In the genomic region with DNA sequence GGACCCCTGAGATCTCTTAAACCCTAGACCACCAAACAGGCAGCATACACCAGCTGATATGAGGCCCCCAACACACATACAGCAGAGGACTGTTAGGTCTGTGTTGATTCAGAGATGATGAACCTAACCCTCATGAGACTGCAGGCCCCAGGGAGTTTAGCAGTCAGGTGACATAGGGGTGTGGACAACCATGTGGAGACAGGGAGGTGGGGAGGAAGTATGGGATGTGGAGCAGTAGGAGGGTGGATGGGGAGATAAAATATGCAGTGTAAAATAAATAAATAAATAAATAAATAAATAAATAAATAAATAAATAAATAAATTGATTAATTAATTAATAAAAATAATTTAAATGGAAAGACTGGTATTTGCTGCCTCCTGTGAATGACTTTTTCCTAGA, we compare ENCODE assay signal across 19 mouse cellular contexts.
DNase-seq lines count a peak whose midpoint lies in the region; ATAC-seq and TF ChIP-seq lines count a peak whose summit lies in the region.
"Had no signal": no experiment of that assay in that cellular context is flagged by ENCODE, and none has a peak within 500 bp of the region (broad histone marks: within the 10 kb centered on the region; RNA-seq: fewer than 3 reads in every experiment).

No protein-coding gene starts in this region.

- H3K27me3 ChIP-seq in midbrain, embryonic 11.5 days (ENCODE audit: control insufficient read depth, insufficient read depth, low read length): no peaks in the 10 kb centered on the region
- H3K27me3 ChIP-seq in midbrain, embryonic 15.5 days (replicated peaks): no peaks in the 10 kb centered on the region
- no peaks in the 10 kb centered on the region for H3K27me3 ChIP-seq in midbrain, embryonic 14.5 days (ENCODE audit: control insufficient read depth, insufficient read depth, low read length)
- H3K27me3 ChIP-seq in midbrain, postnatal 0 days (ENCODE audit: insufficient read depth, low read length): no peaks in the 10 kb centered on the region
- H3K27me3 ChIP-seq: CH12.LX, Patski had no signal

- no peaks in the 10 kb centered on the region for H3K36me3 ChIP-seq in midbrain, embryonic 11.5 days (ENCODE audit: control insufficient read depth, insufficient read depth, low read length)
- H3K36me3 ChIP-seq in midbrain, embryonic 15.5 days (replicated peaks): no peaks in the 10 kb centered on the region
- H3K36me3 ChIP-seq in midbrain, embryonic 14.5 days (ENCODE audit: control insufficient read depth, insufficient read depth, low read length): no peaks in the 10 kb centered on the region
- no peaks in the 10 kb centered on the region for H3K36me3 ChIP-seq in midbrain, postnatal 0 days (ENCODE audit: insufficient read depth, low read length)
- H3K36me3 ChIP-seq: G1E had no signal

- 0 out of 2 replicates have a peak, but pooled peaks have one; percentile 54 for ATAC-seq in midbrain, embryonic 11.5 days (ENCODE audit: low FRiP score)
- no peak for ATAC-seq in midbrain, embryonic 15.5 days (replicated peaks)
- peak; percentile 53; the same call in 1 of the 2 replicates for ATAC-seq in midbrain, embryonic 14.5 days (ENCODE audit: low FRiP score, low TSS enrichment)
- ATAC-seq in midbrain, postnatal 0 days (ENCODE audit: low FRiP score): no peak
- ATAC-seq: activated CD4-positive, CD25-positive, alpha-beta regulatory T cell, adult 4 months; CD4-positive, CD25-positive, alpha-beta regulatory T cell, adult 4 months; Patski had no signal

- no peak overlapping the region for H3K4me2 ChIP-seq in midbrain, embryonic 11.5 days
- H3K4me2 ChIP-seq in midbrain, embryonic 15.5 days: no peak overlapping the region
- no peak overlapping the region for H3K4me2 ChIP-seq in midbrain, embryonic 14.5 days (ENCODE audit: low read length)
- H3K4me2 ChIP-seq in midbrain, postnatal 0 days (ENCODE audit: low read depth, low read length, poor library complexity, severe bottlenecking): no peak overlapping the region

- no peak for DNase-seq in midbrain, embryonic 11.5 days (ENCODE audit: low spot score, missing footprints)
- DNase-seq in midbrain, embryonic 14.5 days: no peak
- no peak for DNase-seq in midbrain, postnatal 0 days (ENCODE audit: low spot score)
- DNase-seq: adrenal gland, adult 2 months; adrenal gland, adult 8-10 months; adrenal gland, postnatal 10 days; adrenal gland, postnatal 14 days; adrenal gland, postnatal 25 days; adrenal gland, postnatal 36 days; B cell, adult 2 months; cerebellum, adult 11 months; cerebellum, adult 11-12 months; cerebellum, adult 18-20 months had no signal

- TF ChIP-seq CTCF in midbrain, postnatal 0 days (IDR thresholded peaks at IDR 0.05): no peak

- H3K4me1 ChIP-seq in midbrain, embryonic 11.5 days (ENCODE audit: control insufficient read depth, insufficient read depth, low read length): no peaks in the 10 kb centered on the region
- no peaks in the 10 kb centered on the region for H3K4me1 ChIP-seq in midbrain, embryonic 15.5 days
- H3K4me1 ChIP-seq in midbrain, embryonic 14.5 days (ENCODE audit: control insufficient read depth, insufficient read depth, low read length): no peaks in the 10 kb centered on the region
- H3K4me1 ChIP-seq in midbrain, postnatal 0 days (ENCODE audit: insufficient read depth, low read length): no peaks in the 10 kb centered on the region

- H3K9me3 ChIP-seq in midbrain, embryonic 11.5 days (ENCODE audit: control insufficient read depth, low read length): no peaks in the 10 kb centered on the region
- no peaks in the 10 kb centered on the region for H3K9me3 ChIP-seq in midbrain, embryonic 15.5 days
- H3K9me3 ChIP-seq in midbrain, embryonic 14.5 days (ENCODE audit: control insufficient read depth, low read length): no peaks in the 10 kb centered on the region
- no peaks in the 10 kb centered on the region for H3K9me3 ChIP-seq in midbrain, postnatal 0 days (ENCODE audit: low read length)
- H3K9me3 ChIP-seq: G1E had no signal

- H3K9ac ChIP-seq in midbrain, embryonic 11.5 days (ENCODE audit: low read length): no peak overlapping the region
- no peak overlapping the region for H3K9ac ChIP-seq in midbrain, embryonic 15.5 days
- no peak overlapping the region for H3K9ac ChIP-seq in midbrain, embryonic 14.5 days (replicated peaks; ENCODE audit: low read length)
- H3K9ac ChIP-seq in midbrain, postnatal 0 days (replicated peaks; ENCODE audit: low read length, poor library complexity, severe bottlenecking): no peak overlapping the region

- H3K4me3 ChIP-seq in midbrain, embryonic 11.5 days (ENCODE audit: low read depth, low read length): no peak overlapping the region
- no peak overlapping the region for H3K4me3 ChIP-seq in midbrain, embryonic 15.5 days
- H3K4me3 ChIP-seq in midbrain, embryonic 14.5 days (replicated peaks; ENCODE audit: low read depth, low read length): no peak overlapping the region
- no peak overlapping the region for H3K4me3 ChIP-seq in midbrain, postnatal 0 days (ENCODE audit: low read depth, low read length)

- no peak overlapping the region for H3K27ac ChIP-seq in midbrain, embryonic 11.5 days (ENCODE audit: low read depth, low read length)
- no peak overlapping the region for H3K27ac ChIP-seq in midbrain, embryonic 15.5 days
- no peak overlapping the region for H3K27ac ChIP-seq in midbrain, embryonic 14.5 days (replicated peaks; ENCODE audit: low read depth, low read length)
- H3K27ac ChIP-seq in midbrain, postnatal 0 days (ENCODE audit: low read depth, low read length): no peak overlapping the region

Comparison
In these comparisons a context has a peak if more than half of its experiments do, and no peak if none do; other contexts are left out.
1. ATAC-seq: peak in midbrain, embryonic 11.5 days (single experiment) and midbrain, embryonic 14.5 days (single experiment); none in midbrain, embryonic 15.5 days (single experiment) and midbrain, postnatal 0 days (single experiment).